Mouse (Mus musculus) kidney, postnatal 36 days (tissue): ENCODE data around the gene Thbs4.
"Not testable (repeated sequence)": the region's sequence is repeated elsewhere in the genome, so short reads cannot be mapped to it uniquely, and the experiment has no call there.

ENCODE experiments used
- DNase-seq, 2 experiments: peaks; one replicate each; pipeline ENCODE4 v3.0.0; 2021 to 2022; ENCODE audit warnings: mixed read lengths in 2 of 2

The Thbs4 gene

DNA sequence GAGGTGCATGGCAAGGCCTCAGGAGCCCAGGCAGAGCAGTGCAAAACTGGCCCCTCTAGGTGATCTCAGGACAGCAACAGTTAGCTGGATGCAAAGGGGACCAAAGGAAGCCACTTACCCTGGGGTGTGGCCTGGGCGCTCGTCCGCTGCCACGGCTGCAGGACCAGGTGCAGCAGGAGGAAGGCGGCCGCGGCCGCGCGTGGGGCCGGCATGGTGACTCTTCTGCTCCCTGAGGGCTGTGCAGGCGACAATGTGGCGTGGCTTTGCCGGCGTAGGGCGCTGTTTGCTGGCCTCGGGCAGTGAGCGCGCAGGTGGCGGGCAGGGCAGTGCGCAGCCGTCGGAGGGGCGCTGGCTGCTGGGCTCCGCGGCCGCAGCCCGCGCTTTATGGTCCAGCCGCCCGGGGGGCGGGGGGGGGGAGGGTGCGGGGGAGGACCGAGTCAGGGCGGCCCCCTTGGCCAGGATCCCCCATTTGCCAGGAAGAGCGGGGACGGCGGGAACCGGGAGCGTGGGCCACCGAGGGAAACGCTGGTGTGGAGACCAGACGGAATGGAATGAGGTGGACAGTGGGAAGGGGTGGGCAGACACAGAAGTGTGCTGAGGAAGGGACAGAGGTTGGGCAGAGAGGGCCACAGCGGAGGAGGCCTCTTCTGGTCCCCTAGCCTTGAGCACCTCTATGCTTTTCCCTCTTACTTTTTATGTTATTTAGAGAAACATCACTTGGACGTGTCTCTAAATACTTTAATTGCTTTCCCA is at the start of gene Thbs4:
Thbs4 (minus strand) TSS at position 357 of the 753 bp plus-strand sequence.
- peak; percentile 6 to 25 for DNase-seq

DNA sequence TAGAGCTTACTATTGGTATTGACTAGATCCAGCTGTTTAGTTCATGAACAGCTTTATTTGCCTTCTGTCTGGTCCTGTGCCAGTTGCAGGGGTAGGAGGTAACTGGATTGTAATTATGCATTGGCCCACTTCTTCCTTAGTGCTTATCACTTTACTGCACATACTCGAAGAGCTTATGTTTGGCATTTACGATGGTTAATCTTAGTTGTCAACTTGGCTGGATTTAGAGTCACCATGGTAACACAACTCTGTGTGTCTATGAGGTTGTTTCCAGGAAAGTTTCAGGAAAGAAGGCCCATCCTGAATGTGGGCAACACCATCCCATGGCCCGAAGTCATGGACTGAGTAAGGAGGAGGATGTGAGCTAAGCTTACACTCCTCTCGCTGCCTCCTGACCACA is 38.5 kb upstream of the Thbs4 start:
- DNase-seq = no peak

DNA sequence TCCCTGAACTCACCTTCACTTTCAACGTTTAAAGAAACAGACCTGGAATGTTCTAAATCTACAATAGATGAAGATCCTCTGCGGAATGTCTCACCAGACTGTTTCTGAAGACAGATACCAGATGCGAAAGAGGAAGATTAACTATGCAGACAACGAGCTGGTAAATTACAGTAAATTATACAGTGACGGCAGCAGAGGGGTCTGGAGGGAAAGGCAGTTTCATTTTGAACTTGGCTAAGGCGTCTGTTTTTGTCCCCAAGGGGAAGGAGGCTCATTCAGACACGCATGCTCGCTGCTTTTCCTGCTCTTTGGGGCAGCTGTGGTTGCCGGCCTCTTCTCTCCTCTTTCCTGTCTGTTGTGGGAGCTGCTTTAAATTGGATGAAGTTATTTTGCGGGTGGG is 34.2 kb upstream of the Thbs4 start:
- no peak for DNase-seq

DNA sequence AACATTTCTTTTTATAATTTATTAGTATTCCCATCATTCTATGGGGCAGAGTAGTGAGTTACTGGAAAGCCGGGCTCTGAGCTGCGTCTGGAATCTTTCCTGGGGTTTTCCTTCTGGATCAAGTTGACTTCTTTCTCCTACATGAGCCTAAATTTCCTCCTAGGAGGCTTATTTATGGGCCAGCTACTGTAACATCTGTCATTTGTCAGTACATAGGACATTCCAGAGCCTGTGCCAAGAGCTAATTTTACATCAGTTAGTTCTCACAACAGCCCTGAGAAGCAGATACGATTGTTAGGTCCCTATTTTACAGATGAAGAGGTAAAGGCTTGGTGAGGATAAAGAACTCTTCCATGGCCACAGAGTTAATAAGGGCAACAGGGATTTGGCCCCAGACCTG is 22.7 kb upstream of the Thbs4 start:
- no peak for DNase-seq

DNA sequence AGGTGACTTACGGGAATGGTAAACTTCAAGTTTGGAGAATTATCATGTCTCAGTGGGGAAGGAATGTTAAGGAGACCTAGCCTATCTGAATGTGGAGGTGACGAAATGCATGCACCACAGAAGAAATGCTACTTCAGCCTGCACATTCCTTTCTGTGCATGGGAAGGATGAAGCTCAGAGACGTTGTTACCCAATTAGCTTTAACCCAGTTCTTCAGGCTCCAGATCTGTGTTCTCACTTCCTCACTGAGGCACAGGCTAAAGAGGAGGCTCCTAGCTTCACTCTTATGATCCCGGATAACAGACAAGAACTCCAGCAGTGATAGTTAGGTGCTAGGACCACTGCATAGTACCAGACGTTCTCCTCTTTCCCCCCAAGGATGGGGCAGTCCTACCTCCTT is 21.7 kb upstream of the Thbs4 start:
- no peak for DNase-seq

DNA sequence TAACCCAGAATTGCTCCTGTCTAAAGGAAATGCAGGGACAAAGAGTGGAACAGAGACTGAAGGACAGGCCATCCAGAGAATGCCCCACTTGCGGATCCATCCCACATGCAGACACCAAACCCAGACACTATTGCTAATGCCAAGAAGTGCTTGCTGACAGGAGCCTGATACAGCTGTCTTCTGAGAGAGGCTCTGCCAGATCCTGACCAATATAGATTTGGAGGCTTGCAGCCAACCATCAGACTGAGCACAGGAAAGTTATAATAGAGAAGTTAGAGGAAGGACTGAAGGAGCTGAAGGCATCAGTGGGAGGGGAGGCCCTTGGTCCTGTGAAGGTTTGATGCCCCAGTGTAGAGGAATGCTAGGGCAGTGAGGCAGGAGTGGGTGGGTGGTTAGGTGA is 16.0 kb upstream of the Thbs4 start:
- not testable (repeated sequence) for DNase-seq

DNA sequence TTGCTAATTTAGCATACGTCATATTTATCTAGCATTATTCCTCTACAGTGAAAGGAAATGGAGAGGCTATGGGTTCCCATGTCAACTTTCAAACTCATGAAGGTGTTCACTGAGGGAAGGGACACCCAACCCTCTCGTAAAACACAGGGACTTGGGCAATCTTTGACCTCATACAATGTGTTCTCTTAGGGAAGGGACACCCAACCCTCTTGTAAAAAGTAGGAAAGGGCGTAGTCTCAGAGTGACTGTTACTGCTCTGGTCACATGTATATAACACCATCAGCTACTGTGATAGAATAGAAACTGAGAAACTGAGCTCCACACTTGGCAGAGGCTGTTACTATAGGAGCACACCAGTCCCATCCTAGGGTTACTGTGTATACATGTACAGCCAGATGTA is 13.2 kb upstream of the Thbs4 start:
- DNase-seq = no peak

DNA sequence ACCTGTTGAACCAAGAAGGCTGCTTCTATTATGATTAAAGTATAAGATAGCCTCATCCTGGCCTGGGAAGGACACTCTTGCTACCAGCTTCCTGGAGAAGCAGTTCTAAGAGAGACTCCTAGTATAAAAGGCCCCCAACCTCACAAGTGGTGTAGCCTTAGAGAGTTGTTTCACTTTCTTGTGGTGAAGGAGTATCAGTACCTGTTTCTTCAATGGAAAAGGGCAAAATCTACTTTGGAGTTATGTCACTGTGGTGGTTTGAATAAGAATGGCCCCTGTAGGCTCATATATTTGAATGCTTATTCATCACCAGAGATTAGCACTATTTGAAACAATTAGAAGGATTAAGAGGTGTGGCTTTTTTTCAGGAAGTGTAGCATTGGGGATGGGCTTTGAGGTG is 12.2 kb upstream of the Thbs4 start:
- no peak for DNase-seq

DNA sequence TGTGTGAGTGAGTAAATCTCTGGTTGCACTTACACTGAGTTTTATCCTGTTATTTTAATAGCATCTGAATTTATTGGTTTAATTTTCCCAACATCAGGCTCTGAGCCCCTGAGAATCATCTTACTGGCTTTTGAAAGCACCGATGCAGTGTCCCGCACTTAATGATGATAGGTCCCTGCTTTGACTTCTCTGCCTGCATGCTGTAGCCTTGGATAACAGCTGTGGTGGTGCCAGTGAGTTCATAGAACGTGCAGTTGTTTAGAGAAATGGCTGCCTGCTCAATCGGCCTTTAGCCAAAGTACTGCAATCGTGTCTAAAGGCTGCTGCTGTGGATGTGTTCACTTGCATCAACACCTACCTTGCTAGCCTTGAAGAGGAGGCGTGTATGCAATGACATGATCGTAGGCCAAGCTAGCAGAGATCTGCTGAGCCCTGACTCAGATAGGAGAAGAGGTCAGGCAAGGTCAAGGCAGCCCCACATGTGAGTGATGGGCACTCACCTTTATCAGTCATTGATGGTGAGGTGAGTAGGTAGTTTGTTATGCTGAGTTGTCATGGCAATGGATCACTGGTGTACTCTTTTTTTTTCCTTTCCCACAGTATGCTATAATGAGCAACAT is 4.8 kb upstream of the Thbs4 start:
- DNase-seq = no peak

DNA sequence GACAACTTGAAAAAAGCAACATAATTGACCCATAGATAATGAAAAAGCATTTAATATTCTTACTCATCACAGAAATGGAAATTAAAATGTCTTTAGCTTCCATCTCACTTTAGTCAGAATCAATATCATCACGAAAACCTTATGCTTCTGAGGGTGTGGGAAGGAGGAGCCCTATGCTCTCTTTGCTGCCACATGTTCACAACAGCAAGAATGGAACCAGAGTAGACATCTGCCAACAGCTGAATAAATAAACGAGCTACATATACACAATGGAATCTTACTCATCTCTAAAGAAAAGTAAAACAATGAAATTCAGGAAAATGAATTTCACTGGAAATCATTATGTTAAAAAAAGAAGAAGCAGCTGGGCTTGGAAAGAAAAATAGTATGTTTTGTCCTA is 4.2 kb upstream of the Thbs4 start:
- DNase-seq = no peak

DNA sequence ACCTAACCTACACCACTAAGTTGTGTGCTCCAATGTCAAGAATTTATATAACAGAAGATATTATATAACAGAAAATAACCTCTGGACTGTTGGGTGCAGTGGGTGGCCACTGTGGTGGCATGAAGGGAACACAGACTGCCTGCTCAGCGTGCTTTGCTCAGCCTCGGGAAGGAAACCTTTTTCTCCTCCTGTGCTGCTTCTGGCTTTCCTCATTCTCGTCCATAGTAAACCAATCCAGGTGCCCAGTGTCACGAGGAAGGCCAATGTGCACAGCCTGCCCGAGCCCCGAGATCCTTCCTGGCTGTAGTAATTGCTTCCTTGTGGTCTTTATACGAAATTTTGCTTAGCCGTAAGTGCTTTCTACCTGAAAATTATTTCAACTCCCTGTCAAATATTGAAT is 982 bp downstream of the Thbs4 start:
- DNase-seq = peak; percentile 31 to 53

DNA sequence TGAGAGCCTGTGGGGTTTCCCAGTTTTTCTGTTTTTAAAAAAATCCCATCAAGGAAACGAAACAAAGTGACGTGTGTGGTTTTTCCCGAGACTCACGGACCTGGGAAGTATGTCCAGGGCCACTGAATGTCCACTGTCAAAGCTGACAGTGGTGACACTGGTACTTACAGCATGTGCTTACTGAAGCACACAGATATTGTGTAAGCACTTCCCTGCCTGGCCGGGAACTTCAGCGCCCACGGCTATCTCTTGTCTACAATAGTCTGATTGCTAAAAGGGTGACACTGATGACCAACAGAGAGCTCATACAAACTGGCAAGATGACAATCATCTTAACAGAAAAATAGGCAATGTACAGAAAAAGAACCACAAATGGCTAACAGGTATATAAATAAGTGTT is 3.1 kb downstream of the Thbs4 start:
- no peak for DNase-seq

DNA sequence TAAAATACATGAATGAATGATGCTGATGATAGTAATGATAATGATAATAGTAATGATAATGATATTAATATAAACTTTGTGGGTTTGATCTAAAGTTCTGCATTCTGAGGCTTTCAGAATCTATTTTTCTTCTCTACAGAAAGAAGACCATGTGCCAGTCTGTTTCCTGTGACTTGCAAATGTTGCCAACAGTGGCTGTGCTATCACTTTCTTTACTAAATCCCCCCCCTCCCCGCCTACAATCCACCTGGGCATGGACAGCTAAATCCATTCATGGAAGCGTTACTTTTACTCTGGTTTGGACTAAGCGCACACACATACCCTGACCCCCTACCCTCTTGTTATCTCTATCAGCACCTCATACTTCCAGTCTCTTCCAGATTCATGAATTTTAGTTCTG is 10.3 kb downstream of the Thbs4 start:
- DNase-seq = no peak

DNA sequence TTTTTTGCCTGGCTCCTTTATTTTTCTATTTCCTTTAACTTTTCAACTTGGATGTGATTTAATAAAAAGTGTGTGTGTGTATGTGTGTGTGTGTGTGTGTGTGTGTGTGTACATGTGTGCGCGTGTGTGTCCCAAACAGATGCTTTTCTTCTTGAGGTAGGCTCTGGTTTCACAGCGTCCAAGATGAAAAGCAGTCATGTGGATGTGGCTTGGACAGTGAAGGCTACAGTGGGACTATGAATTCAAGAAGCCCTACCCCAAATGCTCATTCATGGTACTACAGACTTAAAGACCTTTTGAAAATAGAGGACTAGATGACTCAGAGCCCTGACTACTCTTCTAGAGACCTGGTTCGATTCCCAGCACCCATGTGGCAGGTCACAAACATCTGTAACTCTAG is 11.1 kb downstream of the Thbs4 start:
- no peak for DNase-seq

DNA sequence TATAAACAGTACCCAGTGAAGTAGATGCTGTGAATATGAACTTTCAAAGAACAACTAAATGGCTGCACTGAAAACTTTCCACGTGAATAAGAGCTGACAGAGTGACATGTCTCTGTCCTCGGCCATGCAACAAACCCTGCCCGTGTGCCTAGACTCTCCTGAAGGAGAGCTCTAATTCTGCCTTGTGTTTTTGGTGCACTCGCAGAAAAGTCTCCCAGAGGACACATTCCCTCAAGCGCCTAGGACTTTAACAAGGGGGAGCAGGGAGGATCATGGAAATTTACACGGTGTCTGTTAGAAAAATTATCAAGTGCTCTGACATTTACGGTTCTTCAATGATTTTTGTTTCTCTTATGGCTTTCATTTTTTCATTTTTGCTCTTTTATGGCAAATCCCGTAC is 13.7 kb downstream of the Thbs4 start:
- DNase-seq = no peak

DNA sequence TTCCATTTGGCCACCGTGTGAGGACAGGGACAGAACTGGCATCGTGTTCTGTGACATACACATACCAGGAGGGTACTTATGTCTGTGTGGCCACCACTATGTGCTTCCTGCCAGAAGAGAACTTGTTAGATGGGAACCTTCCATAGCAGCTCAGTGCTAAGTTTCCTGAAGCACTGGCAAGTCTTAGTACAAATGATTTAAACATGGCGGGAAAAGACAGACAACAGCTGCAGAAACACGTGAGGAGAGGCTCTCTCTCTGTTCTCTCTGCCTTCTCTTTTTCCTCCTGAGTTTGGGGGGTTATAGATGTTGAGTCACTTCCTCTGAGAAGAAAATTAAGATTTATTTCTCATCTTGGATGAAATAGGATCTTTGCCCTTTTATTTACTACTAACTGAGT is 14.5 kb downstream of the Thbs4 start:
- DNase-seq = no peak

DNA sequence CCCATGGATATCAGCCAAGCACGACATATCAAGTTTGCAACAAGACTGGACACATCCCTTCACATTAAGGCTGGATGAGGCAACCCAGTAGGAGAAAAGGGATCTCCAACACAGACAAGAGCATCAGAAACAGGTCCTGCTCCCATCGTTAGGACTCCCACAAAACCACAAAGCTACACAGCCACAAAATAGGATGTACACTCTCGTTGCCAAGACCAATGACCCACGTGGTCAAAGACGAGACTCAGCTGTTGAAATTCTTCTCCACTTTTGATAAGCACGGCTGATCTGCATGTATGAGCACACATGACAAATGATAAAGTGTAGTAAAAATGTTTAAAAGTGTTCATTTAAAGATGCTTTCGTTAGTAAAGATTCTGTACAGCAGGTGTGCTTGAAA is 16.0 kb downstream of the Thbs4 start:
- DNase-seq = no peak

DNA sequence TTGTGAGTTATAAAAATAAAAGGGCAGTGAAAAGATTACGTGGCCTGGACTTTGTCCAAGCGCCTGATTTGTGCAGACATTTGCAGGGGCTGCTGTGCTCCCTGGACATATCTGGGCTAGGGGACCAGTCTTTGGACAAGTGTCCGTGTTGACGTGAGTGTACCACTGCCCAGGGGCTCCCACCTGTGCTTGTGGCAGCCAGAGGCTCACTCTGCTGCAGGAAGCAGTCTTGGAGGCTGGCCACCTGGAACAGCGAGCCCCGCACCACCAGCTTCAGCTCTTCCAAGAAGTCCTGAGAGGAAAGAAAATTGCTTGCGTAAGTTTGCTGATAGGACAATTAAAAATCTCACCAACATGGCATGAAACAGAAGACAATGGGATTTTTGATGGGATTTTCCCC is 18.7 kb downstream of the Thbs4 start:
- DNase-seq = no peak

DNA sequence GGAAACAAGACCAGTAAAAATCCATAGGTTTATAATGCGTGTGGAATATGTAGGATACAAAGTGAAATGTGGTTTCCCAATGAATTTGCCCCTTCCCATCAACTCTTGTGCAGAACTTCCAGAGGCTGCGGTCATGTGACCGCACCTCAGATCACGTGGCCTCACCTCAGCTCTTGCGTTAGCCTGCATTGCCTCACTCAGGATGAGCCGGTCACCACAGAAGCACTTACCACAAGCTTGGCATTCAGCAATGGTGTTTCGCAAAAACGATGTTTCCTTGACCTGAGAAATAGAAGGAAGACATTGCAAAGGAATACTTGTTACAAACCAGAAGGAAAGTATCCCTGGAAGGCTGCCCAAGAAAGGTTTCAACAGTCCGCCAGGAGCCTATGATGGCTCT is 19.7 kb downstream of the Thbs4 start:
- no peak for DNase-seq

DNA sequence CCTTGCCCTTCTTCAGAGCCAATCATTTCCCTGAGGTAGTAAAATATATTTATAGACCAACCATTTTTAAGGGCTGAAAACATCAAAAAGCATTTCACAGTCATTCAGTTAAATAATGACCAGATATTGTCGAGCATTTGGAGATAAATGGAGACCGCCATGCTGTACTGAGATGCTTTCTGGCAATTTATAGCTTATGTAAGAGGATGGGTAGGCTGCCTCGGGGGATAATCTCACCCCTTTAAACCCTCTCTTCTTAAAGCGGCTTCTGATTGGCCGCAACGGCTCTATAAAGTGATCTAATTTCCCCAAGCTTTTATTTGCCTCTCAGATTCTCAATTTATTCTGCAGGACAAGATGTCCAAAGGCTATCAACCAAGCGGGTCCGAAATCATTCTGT is 22.1 kb downstream of the Thbs4 start:
- DNase-seq = no peak

DNA sequence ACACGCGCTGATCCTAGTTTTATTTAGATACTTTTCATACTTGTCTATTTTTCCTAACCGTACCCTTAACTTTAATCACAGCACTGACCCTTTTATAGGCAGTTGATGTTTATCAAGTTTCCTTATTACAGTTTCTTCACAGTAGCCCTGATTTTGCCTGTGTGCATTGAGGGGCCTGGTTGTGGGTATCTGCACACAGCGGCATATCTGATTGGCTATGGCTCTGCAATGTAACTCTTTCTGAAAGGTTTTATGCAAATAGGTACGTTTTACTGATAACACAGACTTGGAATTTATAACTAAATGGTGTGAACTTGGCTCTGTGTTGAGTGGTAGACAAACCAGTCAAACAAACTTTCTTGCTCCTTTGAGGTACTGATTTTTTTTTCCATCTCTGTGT is 23.1 kb downstream of the Thbs4 start:
- DNase-seq = peak in 1 of 2 experiments; percentile 11

DNA sequence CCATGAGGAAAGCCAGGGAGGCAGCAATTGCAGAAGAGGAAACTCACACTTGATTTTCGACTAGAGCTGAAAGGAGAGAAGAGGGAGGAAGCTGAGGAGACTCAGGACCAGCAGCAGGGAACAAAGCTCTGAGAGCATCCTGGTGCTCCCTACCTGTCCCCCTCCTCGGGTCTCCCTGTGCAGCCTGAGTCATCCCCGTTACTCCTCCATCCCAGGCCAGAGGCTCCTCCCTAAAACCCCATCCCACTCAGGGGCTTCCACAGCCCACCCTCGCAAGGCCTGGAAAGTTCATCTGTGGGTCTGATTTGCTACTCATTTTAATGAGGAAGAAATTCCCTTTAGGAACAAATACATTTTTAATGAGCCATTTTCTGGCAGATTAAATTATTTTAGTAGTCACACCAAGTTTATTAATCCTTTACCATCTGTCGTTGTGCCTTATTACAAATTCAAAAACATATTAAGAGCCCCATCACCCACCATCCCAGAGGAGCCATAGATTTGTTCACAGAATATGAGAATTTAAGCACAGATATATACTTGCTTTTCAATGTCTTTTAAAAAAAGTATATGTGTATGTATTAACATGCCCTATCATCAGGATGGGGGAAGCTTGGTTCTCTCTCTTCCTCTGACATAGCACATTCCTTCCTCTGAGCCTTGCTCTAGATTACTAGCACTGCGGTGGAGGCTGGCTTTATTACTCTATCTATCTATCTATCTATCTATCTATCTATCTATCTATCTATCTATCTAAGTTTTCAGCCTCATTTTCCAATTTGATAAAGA is 29.0 kb downstream of the Thbs4 start:
- DNase-seq = no peak

DNA sequence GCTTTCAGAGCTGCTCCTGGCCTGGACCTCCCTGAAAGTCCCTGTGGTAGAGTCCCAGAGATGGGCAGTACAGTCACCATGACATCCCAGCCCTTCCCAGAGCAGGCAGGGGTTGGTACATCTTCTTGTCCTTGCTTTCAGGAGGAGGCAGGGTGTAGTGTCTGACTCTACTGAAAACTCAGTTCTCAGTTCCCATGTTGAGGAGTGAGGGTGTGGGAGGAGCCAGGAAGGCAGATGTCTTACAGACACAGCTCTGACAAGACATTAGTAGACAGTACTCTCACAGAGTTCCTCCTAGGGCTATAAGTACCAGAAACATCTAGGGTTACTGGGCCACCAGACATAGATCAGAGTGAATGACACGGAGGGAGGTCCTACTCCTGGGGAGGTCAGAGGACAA is 32.3 kb downstream of the Thbs4 start:
- DNase-seq = no peak

DNA sequence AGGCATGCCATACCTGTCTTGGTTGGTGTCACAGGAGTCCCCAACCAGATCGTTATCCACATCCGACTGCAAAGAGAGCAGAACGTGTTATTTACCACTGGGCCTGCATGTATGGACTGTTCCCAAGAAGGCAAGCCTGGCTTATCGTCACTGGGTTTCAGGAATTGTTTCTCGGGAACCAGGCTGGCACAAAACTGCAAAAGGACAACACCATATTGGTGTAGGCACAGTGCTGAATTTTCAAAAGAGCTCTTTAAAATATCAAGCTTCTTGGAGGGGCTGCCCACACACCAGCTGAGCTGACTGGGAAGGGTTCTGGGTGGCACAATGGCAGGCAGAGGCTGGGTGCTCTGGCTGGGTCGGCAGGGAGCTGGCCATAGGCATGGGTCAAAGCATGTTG is 34.1 kb downstream of the Thbs4 start:
- no peak for DNase-seq
